Mouse (Mus musculus) embryonic facial prominence, embryonic 15.5 days (tissue): Measurements from ENCODE around the gene Taok1. TPM values are rescaled to one million over a fixed set of nuclear protein-coding genes. Genes with fewer than 3 reads are reported as not detected.
"Not testable (repeated sequence)": the region's sequence is repeated elsewhere in the genome, so short reads cannot be mapped to it uniquely, and the experiment has no call there.

Source experiments
- ATAC-seq: fragments of 200-750 bp; cut with Nextera tagmentation; 2 replicates; pipeline ENCODE4 v1.8.0; 2017; ENCODE audit warnings: low read depth, moderate TSS enrichment; ENCODE audit not compliant: insufficient number of reproducible peaks, low FRiP score, low TSS enrichment
- H3K27ac ChIP-seq: fragments of 300-500 bp; sonication (generic); replicated peaks from 2 replicates; pipeline ENCODE4 v1.5.1; 2015; ENCODE audit warnings: mild to moderate bottlenecking, inconsistent platforms
- H3K27me3 ChIP-seq: fragments of 300-500 bp; sonication (generic); 2 replicates; pipeline ENCODE4 v1.6.1; 2015; ENCODE audit warnings: inconsistent platforms
- H3K36me3 ChIP-seq: fragments of 300-500 bp; sonication (generic); 2 replicates; pipeline ENCODE4 v1.6.1; 2015; ENCODE audit warnings: mild to moderate bottlenecking, inconsistent platforms
- H3K4me1 ChIP-seq: fragments of 300-500 bp; sonication (generic); 2 replicates; pipeline ENCODE4 v1.6.1; 2015; ENCODE audit warnings: inconsistent platforms
- H3K4me2 ChIP-seq: fragments of 300-500 bp; sonication (generic); replicated peaks from 2 replicates; pipeline ENCODE4 v1.6.1; 2015; ENCODE audit warnings: mild to moderate bottlenecking, inconsistent platforms
- H3K4me3 ChIP-seq: fragments of 300-500 bp; sonication (generic); replicated peaks from 2 replicates; pipeline ENCODE4 v1.5.1; 2015; ENCODE audit warnings: mild to moderate bottlenecking, inconsistent platforms
- H3K9ac ChIP-seq: fragments of 300-500 bp; sonication (generic); 2 replicates; pipeline ENCODE4 v1.6.1; 2015; ENCODE audit warnings: inconsistent platforms
- H3K9me3 ChIP-seq: fragments of 300-500 bp; sonication (generic); replicated peaks from 2 replicates; pipeline ENCODE4 v1.6.1; 2016; ENCODE audit warnings: inconsistent platforms
- WGBS: fragments of 180-500 bp; shearing (Covaris S2); methylation state at CpG from one replicate; pipeline ENCODE4 v1.1.7; 2015; 5-methylcytosine and 5-hydroxymethylcytosine counted together
- polyA plus RNA-seq: library from polyadenylated mRNA; unstranded; fragments of >200 nt; fragmentation: Nextera tagmentation; extraction: Ambion mirVana; gene quantifications from 2 replicates; pipeline ENCODE4 v1.2.1, GENCODE M21; 2015

Taok1 gene
- 13.7 and 15.1 TPM in 2 replicates for polyA plus RNA-seq

- peaks cover 12% of the 10 kb centered on the region for H3K4me1 ChIP-seq
- under 1% methylated on average over 66 of the region's 71 CpGs for WGBS
Measured at GRCm38 (mm10) chr11:77607538-77608455, at the start of gene Taok1. Taok1 (minus strand) TSS chr11:77607815.

GRCm38 (mm10) chr11:77653406-77654190 lies 46.0 kb upstream of the Taok1 start:
- ATAC-seq, H3K4me2 ChIP-seq, H3K9me3 ChIP-seq, H3K27me3 ChIP-seq, H3K27ac ChIP-seq, H3K4me3 ChIP-seq, H3K36me3 ChIP-seq, H3K4me1 ChIP-seq, H3K9ac ChIP-seq: not testable (repeated sequence)
- WGBS = 93% methylated on average over 4 of the region's 4 CpGs

More at GRCm38 (mm10) chr11:77607538-77608455, at the start of gene Taok1:
- Histone ChIP-seq H3K9me3 (no peaks in the 10 kb centered on the region), H3K27me3 (no peaks in the 10 kb centered on the region), H3K4me3 (peak within 1 kb of the TSS; percentile 96), H3K27ac (peak within 1 kb of the TSS; percentile 97), H3K4me2 (peak within 1 kb of the TSS; percentile 78), H3K36me3 (no peaks in the 10 kb centered on the region), H3K9ac (peak within 1 kb of the TSS; percentile 95)
- ATAC-seq = peak; percentile 96

GRCm38 (mm10) chr11:77652484-77652883 lies 44.9 kb upstream of the Taok1 start:
- ATAC-seq = no peak
- H3K4me2 ChIP-seq = no peak overlapping the region
- no peaks in the 10 kb centered on the region for H3K9me3 ChIP-seq
- no peak overlapping the region for H3K27ac ChIP-seq
- no peaks in the 10 kb centered on the region for H3K36me3 ChIP-seq
- H3K9ac ChIP-seq = no peak overlapping the region
- 54% methylated on average over 6 of the region's 6 CpGs for WGBS
- no peaks in the 10 kb centered on the region for H3K4me1 ChIP-seq
- H3K4me3 ChIP-seq = no peak overlapping the region
- H3K27me3 ChIP-seq = no peaks in the 10 kb centered on the region

DNA sequence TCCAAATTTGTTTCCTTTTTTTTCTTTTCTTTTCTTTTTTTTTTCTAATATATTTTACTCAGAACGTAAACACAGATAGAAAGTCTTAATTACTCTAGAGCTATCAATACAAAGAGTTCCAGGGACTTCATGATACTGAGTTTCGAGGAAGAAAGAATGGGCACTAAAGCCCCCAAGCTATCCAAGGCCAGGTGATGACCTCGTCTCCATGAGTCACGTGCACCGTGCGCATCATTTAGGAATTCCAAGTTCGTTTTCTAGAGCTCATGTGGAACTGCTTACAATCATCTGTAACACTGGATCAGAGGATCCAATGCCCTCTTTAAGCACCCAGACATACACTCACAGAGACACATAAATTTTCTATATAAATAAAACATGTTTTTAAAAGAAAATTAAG lies 41.3 kb upstream of the Taok1 start:
- no peak overlapping the region for H3K9ac ChIP-seq
- H3K27me3 ChIP-seq = no peaks in the 10 kb centered on the region
- H3K9me3 ChIP-seq = no peaks in the 10 kb centered on the region
- no peaks in the 10 kb centered on the region for H3K36me3 ChIP-seq
- no peak overlapping the region for H3K4me2 ChIP-seq
- no peaks in the 10 kb centered on the region for H3K4me1 ChIP-seq
- no peak for ATAC-seq
- WGBS = 50% methylated on average over 7 of the region's 7 CpGs
- H3K4me3 ChIP-seq = no peak overlapping the region
- H3K27ac ChIP-seq = no peak overlapping the region

DNA sequence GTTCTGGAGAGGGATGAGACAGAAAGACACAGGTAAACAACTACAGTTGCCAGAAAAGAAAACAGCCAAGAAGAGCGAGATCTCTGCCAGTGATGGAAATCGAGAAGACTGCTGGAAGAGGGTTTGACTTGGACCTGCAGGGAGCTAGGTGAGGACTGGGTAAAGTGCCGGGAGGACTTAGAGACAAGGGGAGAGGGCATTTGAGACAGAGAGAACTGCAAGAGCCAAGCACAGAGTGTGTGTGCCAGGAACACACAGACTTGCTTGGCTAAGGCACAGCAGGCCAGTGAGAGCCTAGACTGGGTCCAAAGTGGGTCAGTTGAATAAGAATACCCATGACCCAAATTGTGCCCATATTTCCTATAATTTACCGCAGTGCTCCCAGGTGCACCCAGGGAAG lies 37.9 kb upstream of the Taok1 start:
- Histone ChIP-seq H3K4me2 (no peak overlapping the region), H3K4me1 (no peaks in the 10 kb centered on the region), H3K9me3 (no peaks in the 10 kb centered on the region), H3K27me3 (no peaks in the 10 kb centered on the region), H3K9ac (no peak overlapping the region), H3K4me3 (no peak overlapping the region), H3K36me3 (no peaks in the 10 kb centered on the region), H3K27ac (no peak overlapping the region)
- WGBS = 76% methylated on average over 4 of the region's 4 CpGs
- ATAC-seq = no peak

DNA sequence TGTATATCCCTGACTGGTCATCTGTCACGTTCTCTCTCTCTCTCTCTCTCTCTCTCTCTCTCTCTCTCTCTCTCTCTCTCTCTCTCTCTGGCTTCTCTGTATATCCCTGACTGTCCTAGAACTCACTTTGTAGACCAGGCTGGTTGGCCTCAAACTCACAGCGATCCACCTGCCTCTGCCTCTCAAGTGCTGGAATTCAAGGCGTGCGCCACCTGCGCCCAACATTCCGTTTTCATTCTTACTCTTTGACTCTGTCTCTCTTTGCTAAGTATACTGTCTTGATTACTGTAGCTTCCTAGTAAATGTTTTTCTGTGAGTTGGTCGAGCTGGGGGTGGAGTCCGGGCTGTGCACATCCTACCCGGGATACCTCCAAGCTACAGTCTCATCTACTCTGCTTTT lies 33.8 kb upstream of the Taok1 start:
- H3K4me3 ChIP-seq = no peak overlapping the region
- no peaks in the 10 kb centered on the region for H3K27me3 ChIP-seq
- H3K4me1 ChIP-seq = no peaks in the 10 kb centered on the region
- WGBS = 60% methylated on average over 9 of the region's 9 CpGs
- H3K36me3 ChIP-seq = no peaks in the 10 kb centered on the region
- no peak overlapping the region for H3K27ac ChIP-seq
- H3K4me2 ChIP-seq = no peak overlapping the region
- H3K9me3 ChIP-seq = no peaks in the 10 kb centered on the region
- ATAC-seq = no peak
- no peak overlapping the region for H3K9ac ChIP-seq

DNA sequence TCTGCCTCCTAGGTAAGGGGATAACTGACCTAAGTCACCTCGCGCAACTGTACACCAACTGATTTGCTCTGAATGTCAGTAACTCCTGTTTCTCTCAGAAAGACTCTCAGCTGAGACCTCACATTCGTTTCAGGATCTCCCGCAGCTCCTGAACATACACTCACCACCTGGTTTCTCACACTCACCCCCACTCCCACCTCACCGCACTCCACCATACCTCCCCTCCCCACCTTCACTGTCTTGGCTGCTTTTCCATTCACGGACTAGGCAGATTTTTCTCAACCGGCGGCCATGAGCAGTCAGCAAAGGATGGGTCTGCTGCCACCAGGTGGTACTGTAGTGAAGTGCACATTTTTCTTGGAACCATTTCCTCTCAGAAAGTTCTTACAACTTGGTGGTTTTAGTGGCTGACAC lies 22.6 kb upstream of the Taok1 start:
- Histone ChIP-seq H3K4me1 (peaks cover 7% of the 10 kb centered on the region), H3K9ac (no peak overlapping the region), H3K36me3 (no peaks in the 10 kb centered on the region), H3K27me3 (0 out of 2 replicates have a peak, but pooled peaks cover 3% of the 10 kb centered on the region), H3K4me3 (peak overlapping the region; percentile 42), H3K4me2 (peak overlapping the region; percentile 58), H3K27ac (no peak overlapping the region), H3K9me3 (no peaks in the 10 kb centered on the region)
- 11% methylated on average over 8 of the region's 8 CpGs for WGBS
- ATAC-seq = no peak; the same call in 1 of the 2 replicates

DNA sequence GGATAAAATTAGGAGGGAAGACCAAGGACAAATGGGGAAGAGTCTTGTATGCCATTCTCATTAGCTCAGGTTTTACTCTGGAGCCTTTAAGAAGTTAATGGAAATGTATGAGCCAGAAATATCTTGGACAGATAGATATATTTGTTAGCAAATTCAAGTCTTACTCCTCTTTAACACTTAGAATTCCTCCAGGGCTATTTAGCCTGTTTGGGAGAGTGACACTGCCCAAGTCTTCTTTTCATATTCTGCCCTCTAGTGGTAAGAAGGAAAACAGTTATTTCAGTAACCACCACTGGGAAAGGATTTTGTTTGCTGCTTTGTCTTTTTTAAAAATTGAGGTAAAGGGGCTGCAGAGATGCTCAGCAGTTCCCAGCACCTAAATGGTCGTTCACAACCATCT lies 21.9 kb upstream of the Taok1 start:
- 0% methylated on average over 1 of the region's 1 CpGs for WGBS

DNA sequence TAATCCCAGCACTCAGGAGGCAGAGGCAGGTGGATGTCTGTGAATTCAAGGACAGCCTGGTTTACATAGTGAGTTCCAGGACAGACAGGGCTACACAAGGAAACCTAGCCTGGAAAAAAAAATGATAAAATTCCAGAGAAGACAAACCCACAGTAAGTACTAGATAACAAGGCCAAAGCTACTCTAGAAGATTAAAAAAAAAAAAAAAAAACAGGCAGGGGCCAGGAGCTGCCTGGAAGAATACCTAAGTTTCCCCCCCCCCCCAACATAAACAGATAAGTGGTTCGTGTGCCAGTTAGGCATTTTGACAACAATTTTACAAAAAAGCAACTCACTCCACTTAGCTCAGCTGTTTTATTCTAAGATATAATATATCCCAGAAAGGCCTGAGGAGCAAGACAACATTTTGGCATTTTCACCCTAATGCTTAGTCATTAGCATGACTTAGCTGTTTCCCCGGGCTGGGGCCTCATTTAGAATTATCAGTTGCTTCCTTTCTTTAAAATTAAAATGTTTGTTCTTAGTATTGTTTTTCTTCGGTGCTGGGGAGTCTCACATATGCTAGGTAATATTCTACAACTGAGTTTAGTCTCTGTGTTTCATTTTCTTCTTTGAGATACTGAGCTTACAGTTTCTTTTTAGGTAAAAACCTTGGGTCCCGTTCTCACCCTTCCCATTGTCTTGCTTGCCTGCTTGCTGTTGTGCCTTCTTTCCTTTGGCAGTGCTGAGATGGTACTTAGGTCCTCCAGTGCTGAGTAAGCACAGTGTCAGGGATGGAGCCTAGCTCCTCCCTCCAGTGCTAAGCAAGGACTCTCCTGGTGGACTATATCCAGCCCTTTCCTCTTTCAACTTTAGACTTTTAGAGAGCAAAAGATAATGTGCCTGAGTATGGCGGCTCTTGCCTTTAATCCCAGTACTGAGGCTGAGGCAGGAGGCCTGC lies 19.3 kb upstream of the Taok1 start:
- Histone ChIP-seq H3K4me1 (peaks cover 21% of the 10 kb centered on the region), H3K4me2 (no peak overlapping the region), H3K9ac (no peak overlapping the region), H3K27me3 (0 out of 2 replicates have a peak, but pooled peaks cover 3% of the 10 kb centered on the region), H3K27ac (no peak overlapping the region), H3K4me3 (no peak overlapping the region), H3K9me3 (no peaks in the 10 kb centered on the region), H3K36me3 (no peaks in the 10 kb centered on the region)
- 63% methylated on average over 5 of the region's 5 CpGs for WGBS
- ATAC-seq = no peak

More for the DNA sequence above, 21.9 kb upstream of the Taok1 start:
- H3K27me3 ChIP-seq = 0 out of 2 replicates have a peak, but pooled peaks cover 3% of the 10 kb centered on the region
- H3K9ac ChIP-seq = no peak overlapping the region
- no peak overlapping the region for H3K27ac ChIP-seq
- H3K4me1 ChIP-seq = peaks cover 14% of the 10 kb centered on the region
- no peak overlapping the region for H3K4me3 ChIP-seq
- no peak overlapping the region for H3K4me2 ChIP-seq
- no peaks in the 10 kb centered on the region for H3K9me3 ChIP-seq
- H3K36me3 ChIP-seq = no peaks in the 10 kb centered on the region
- ATAC-seq = no peak

- Histone ChIP-seq H3K9me3 (no peaks in the 10 kb centered on the region), H3K9ac (peak overlapping the region; percentile 18; the same call in 1 of the 2 replicates)
- 11% methylated on average over 11 of the region's 11 CpGs for WGBS
Measured at GRCm38 (mm10) chr11:77625061-77625855, 17.6 kb upstream of the Taok1 start.

More at GRCm38 (mm10) chr11:77625061-77625855, 17.6 kb upstream of the Taok1 start:
- Histone ChIP-seq H3K4me1 (peaks cover 19% of the 10 kb centered on the region), H3K27ac (no peak overlapping the region), H3K4me2 (peak overlapping the region; percentile 67), H3K4me3 (peak overlapping the region; percentile 33), H3K27me3 (0 out of 2 replicates have a peak, but pooled peaks cover 3% of the 10 kb centered on the region), H3K36me3 (no peaks in the 10 kb centered on the region)
- ATAC-seq = no peak
